Mouse (Mus musculus) urinary bladder, postnatal 14 days (tissue): ENCODE results near the gene P2ry4.

Source experiments
- DNase-seq: peaks from one replicate; pipeline ENCODE4 v3.0.0; 2021; ENCODE audit warnings: low spot score

Gene P2ry4

GRCm38 (mm10) chrX:100594791-100595190 is at the start of gene P2ry4:
Gene P2ry4 (minus strand): TSS chrX:100594869.
- DNase-seq = no peak

- DNase-seq = no peak
Observed at GRCm38 (mm10) chrX:100638477-100638876, 43.8 kb upstream of the P2ry4 start.

- no peak for DNase-seq
Observed at GRCm38 (mm10) chrX:100629076-100629475, 34.4 kb upstream of the P2ry4 start.

- DNase-seq = peak; percentile 91
Observed at GRCm38 (mm10) chrX:100625802-100626793, 31.4 kb upstream of the P2ry4 start, which contains the start of gene Pdzd11. Gene Pdzd11 (minus strand): TSS chrX:100626568.

GRCm38 (mm10) chrX:100625546-100625801 is 30.8 kb upstream of the P2ry4 start, which contains the start of gene Kif4:
Gene Kif4 (plus strand): TSS chrX:100625737.
- no peak for DNase-seq

GRCm38 (mm10) chrX:100625146-100625545 is 30.5 kb upstream of the P2ry4 start:
- no peak for DNase-seq

GRCm38 (mm10) chrX:100624242-100624641 is 29.6 kb upstream of the P2ry4 start:
- DNase-seq = no peak

GRCm38 (mm10) chrX:100621366-100621765 is 26.7 kb upstream of the P2ry4 start:
- DNase-seq = no peak

GRCm38 (mm10) chrX:100618488-100618887 is 23.8 kb upstream of the P2ry4 start:
- DNase-seq = no peak

GRCm38 (mm10) chrX:100605314-100605713 is 10.6 kb upstream of the P2ry4 start, which contains the start of gene Arr3:
Gene Arr3 (plus strand): TSS chrX:100605497.
- no peak for DNase-seq

GRCm38 (mm10) chrX:100599755-100600154 is 5.1 kb upstream of the P2ry4 start:
- no peak for DNase-seq

GRCm38 (mm10) chrX:100597439-100597838 is 2.8 kb upstream of the P2ry4 start:
- DNase-seq = peak; percentile 42

GRCm38 (mm10) chrX:100571951-100572350 is 22.7 kb downstream of the P2ry4 start, which contains the start of gene Awat1:
Gene Awat1 (plus strand): TSS chrX:100572251.
- DNase-seq = no peak

GRCm38 (mm10) chrX:100565696-100566095 is 29.0 kb downstream of the P2ry4 start:
- no peak for DNase-seq

GRCm38 (mm10) chrX:100556026-100556425 is 38.6 kb downstream of the P2ry4 start:
- DNase-seq = no peak
